Mouse (Mus musculus) embryonic facial prominence, embryonic 15.5 days (tissue): Measurements from ENCODE around the gene Olfr150. TPM values are rescaled to one million over a fixed set of nuclear protein-coding genes. Genes with fewer than 3 reads are reported as not detected.
"Not testable (repeated sequence)": the region's sequence is repeated elsewhere in the genome, so short reads cannot be mapped to it uniquely, and the experiment has no call there.

Experiments used
- ATAC-seq: fragments of 200-750 bp; cut with Nextera tagmentation; 2 replicates; pipeline ENCODE4 v1.8.0; 2017; ENCODE audit warnings: low read depth, moderate TSS enrichment; ENCODE audit not compliant: insufficient number of reproducible peaks, low FRiP score, low TSS enrichment
- H3K27ac ChIP-seq: fragments of 300-500 bp; sonication (generic); replicated peaks from 2 replicates; pipeline ENCODE4 v1.5.1; 2015; ENCODE audit warnings: mild to moderate bottlenecking, inconsistent platforms
- H3K27me3 ChIP-seq: fragments of 300-500 bp; sonication (generic); 2 replicates; pipeline ENCODE4 v1.6.1; 2015; ENCODE audit warnings: inconsistent platforms
- H3K36me3 ChIP-seq: fragments of 300-500 bp; sonication (generic); 2 replicates; pipeline ENCODE4 v1.6.1; 2015; ENCODE audit warnings: mild to moderate bottlenecking, inconsistent platforms
- H3K4me1 ChIP-seq: fragments of 300-500 bp; sonication (generic); 2 replicates; pipeline ENCODE4 v1.6.1; 2015; ENCODE audit warnings: inconsistent platforms
- H3K4me2 ChIP-seq: fragments of 300-500 bp; sonication (generic); replicated peaks from 2 replicates; pipeline ENCODE4 v1.6.1; 2015; ENCODE audit warnings: mild to moderate bottlenecking, inconsistent platforms
- H3K4me3 ChIP-seq: fragments of 300-500 bp; sonication (generic); replicated peaks from 2 replicates; pipeline ENCODE4 v1.5.1; 2015; ENCODE audit warnings: mild to moderate bottlenecking, inconsistent platforms
- H3K9ac ChIP-seq: fragments of 300-500 bp; sonication (generic); 2 replicates; pipeline ENCODE4 v1.6.1; 2015; ENCODE audit warnings: inconsistent platforms
- H3K9me3 ChIP-seq: fragments of 300-500 bp; sonication (generic); replicated peaks from 2 replicates; pipeline ENCODE4 v1.6.1; 2016; ENCODE audit warnings: inconsistent platforms
- WGBS: fragments of 180-500 bp; shearing (Covaris S2); methylation state at CpG from one replicate; pipeline ENCODE4 v1.1.7; 2015; 5-methylcytosine and 5-hydroxymethylcytosine counted together
- polyA plus RNA-seq: library from polyadenylated mRNA; unstranded; fragments of >200 nt; fragmentation: Nextera tagmentation; extraction: Ambion mirVana; gene quantifications from 2 replicates; pipeline ENCODE4 v1.2.1, GENCODE M21; 2015

The Olfr150 gene
- not detected in 2 replicates for polyA plus RNA-seq

GRCm38 (mm10) chr9:39730678-39731077 is at the start of gene Olfr150:
Olfr150 (plus strand) TSS chr9:39730978.
- H3K4me3 ChIP-seq, result no peak within 1 kb of the TSS
- H3K27ac ChIP-seq, result no peak within 1 kb of the TSS
- H3K36me3 ChIP-seq, result no peaks in the 10 kb centered on the region
- no peaks in the 10 kb centered on the region for H3K4me1 ChIP-seq
- no peak within 1 kb of the TSS for H3K9ac ChIP-seq
- no peaks in the 10 kb centered on the region for H3K27me3 ChIP-seq
- H3K9me3 ChIP-seq, result no peaks in the 10 kb centered on the region
- no peak within 1 kb of the TSS for H3K4me2 ChIP-seq
- ATAC-seq, result no peak

- not testable (repeated sequence) for H3K9ac ChIP-seq, H3K36me3 ChIP-seq, H3K27me3 ChIP-seq, H3K4me3 ChIP-seq, ATAC-seq, H3K27ac ChIP-seq, H3K9me3 ChIP-seq, H3K4me2 ChIP-seq, H3K4me1 ChIP-seq
- 83% methylated on average over 8 of the region's 8 CpGs for WGBS
Measured at GRCm38 (mm10) chr9:39701123-39701522, 29.7 kb upstream of the Olfr150 start.

- Histone ChIP-seq H3K9ac (no peak within 1 kb of the TSS), H3K4me2 (no peak within 1 kb of the TSS), H3K4me3 (no peak within 1 kb of the TSS), H3K4me1 (no peaks in the 10 kb centered on the region), H3K27ac (no peak within 1 kb of the TSS), H3K36me3 (no peaks in the 10 kb centered on the region), H3K27me3 (no peaks in the 10 kb centered on the region), H3K9me3 (no peaks in the 10 kb centered on the region)
- ATAC-seq, result no peak
Measured at GRCm38 (mm10) chr9:39707017-39707416, 23.8 kb upstream of the Olfr150 start, which contains the start of gene Olfr149. Olfr149 (minus strand) TSS chr9:39707117.

GRCm38 (mm10) chr9:39708958-39709357 is 21.8 kb upstream of the Olfr150 start:
- no peaks in the 10 kb centered on the region for H3K9me3 ChIP-seq
- H3K36me3 ChIP-seq, result no peaks in the 10 kb centered on the region
- H3K4me3 ChIP-seq, result no peak overlapping the region
- H3K27ac ChIP-seq, result no peak overlapping the region
- 56% methylated on average over 3 of the region's 3 CpGs for WGBS
- H3K4me2 ChIP-seq, result no peak overlapping the region
- no peak overlapping the region for H3K9ac ChIP-seq
- no peak for ATAC-seq
- H3K4me1 ChIP-seq, result no peaks in the 10 kb centered on the region
- no peaks in the 10 kb centered on the region for H3K27me3 ChIP-seq

- Histone ChIP-seq H3K27me3 (no peaks in the 10 kb centered on the region), H3K4me2 (no peak within 1 kb of the TSS), H3K9ac (no peak within 1 kb of the TSS), H3K4me1 (no peaks in the 10 kb centered on the region), H3K36me3 (no peaks in the 10 kb centered on the region), H3K27ac (no peak within 1 kb of the TSS), H3K4me3 (no peak within 1 kb of the TSS), H3K9me3 (no peaks in the 10 kb centered on the region)
- ATAC-seq, result no peak
Measured at GRCm38 (mm10) chr9:39711053-39711452, 19.7 kb upstream of the Olfr150 start, which contains the start of gene Olfr965. Olfr965 (plus strand) TSS chr9:39711353.

GRCm38 (mm10) chr9:39740741-39741140 is 10.0 kb downstream of the Olfr150 start:
- Histone ChIP-seq H3K9ac (no peak overlapping the region), H3K4me3 (no peak overlapping the region), H3K27ac (no peak overlapping the region), H3K4me2 (no peak overlapping the region), H3K36me3 (no peaks in the 10 kb centered on the region), H3K4me1 (no peaks in the 10 kb centered on the region), H3K9me3 (no peaks in the 10 kb centered on the region), H3K27me3 (no peaks in the 10 kb centered on the region)
- 85% methylated on average over 1 of the region's 1 CpGs for WGBS
- ATAC-seq, result no peak

GRCm38 (mm10) chr9:39745949-39746348 is 15.2 kb downstream of the Olfr150 start, which contains the start of gene Olfr967:
Olfr967 (plus strand) TSS chr9:39746249.
- Histone ChIP-seq H3K9ac (no peak within 1 kb of the TSS), H3K36me3 (no peaks in the 10 kb centered on the region), H3K27ac (no peak within 1 kb of the TSS), H3K9me3 (no peaks in the 10 kb centered on the region), H3K4me1 (no peaks in the 10 kb centered on the region), H3K27me3 (no peaks in the 10 kb centered on the region), H3K4me2 (no peak within 1 kb of the TSS), H3K4me3 (no peak within 1 kb of the TSS)
- no peak for ATAC-seq

- H3K9ac ChIP-seq, result no peak overlapping the region
- no peak overlapping the region for H3K27ac ChIP-seq
- no peaks in the 10 kb centered on the region for H3K4me1 ChIP-seq
- H3K27me3 ChIP-seq, result no peaks in the 10 kb centered on the region
- no peak overlapping the region for H3K4me2 ChIP-seq
- H3K4me3 ChIP-seq, result no peak overlapping the region
- WGBS, result 80% methylated on average over 1 of the region's 1 CpGs
- no peaks in the 10 kb centered on the region for H3K36me3 ChIP-seq
- no peaks in the 10 kb centered on the region for H3K9me3 ChIP-seq
- no peak for ATAC-seq
Measured at GRCm38 (mm10) chr9:39746428-39746827, 15.7 kb downstream of the Olfr150 start.

- no peaks in the 10 kb centered on the region for H3K36me3 ChIP-seq
- 73% methylated on average over 1 of the region's 1 CpGs for WGBS
- H3K27ac ChIP-seq, result no peak within 1 kb of the TSS
- no peak within 1 kb of the TSS for H3K9ac ChIP-seq
- no peaks in the 10 kb centered on the region for H3K4me1 ChIP-seq
- ATAC-seq, result no peak
- H3K27me3 ChIP-seq, result no peaks in the 10 kb centered on the region
- H3K4me2 ChIP-seq, result no peak within 1 kb of the TSS
- no peaks in the 10 kb centered on the region for H3K9me3 ChIP-seq
- no peak within 1 kb of the TSS for H3K4me3 ChIP-seq
Measured at GRCm38 (mm10) chr9:39783153-39783552, 52.4 kb downstream of the Olfr150 start, which contains the start of gene Olfr968. Olfr968 (minus strand) TSS chr9:39783253.

Other genes starting within 250 kb of the Olfr150 start
- gene Olfr44, start 237.0 kb upstream of the Olfr150 start, polyA plus RNA-seq, result not detected in 2 replicates
- 0.40 and 0.59 TPM in 2 replicates for gene Olfr957, start 215.2 kb upstream of the Olfr150 start, polyA plus RNA-seq
- 0.04 TPM in 1 of 2 replicates, not detected in the other for gene Olfr958, start 176.9 kb upstream of the Olfr150 start, polyA plus RNA-seq
- 0.14 and 0.19 TPM in 2 replicates for gene Olfr959, start 155.4 kb upstream of the Olfr150 start, polyA plus RNA-seq
- gene AW551984, start 126.6 kb upstream of the Olfr150 start, polyA plus RNA-seq, result 87.5 and 106 TPM in 2 replicates
- gene Olfr148, start 120.3 kb upstream of the Olfr150 start, polyA plus RNA-seq, result not detected in 2 replicates
- not detected in 2 replicates for gene Olfr960, start 109.6 kb upstream of the Olfr150 start, polyA plus RNA-seq
- 0.09 and 0.32 TPM in 2 replicates for gene Olfr961, start 85.9 kb upstream of the Olfr150 start, polyA plus RNA-seq
- gene Olfr963, start 63.8 kb upstream of the Olfr150 start, polyA plus RNA-seq, result 0.09 TPM in 1 of 2 replicates, not detected in the other
- gene Olfr149, start 23.9 kb upstream of the Olfr150 start, polyA plus RNA-seq, result 0.05 TPM in 1 of 2 replicates, not detected in the other
- not detected in 2 replicates for gene Olfr965, start 19.6 kb upstream of the Olfr150 start, polyA plus RNA-seq
- not detected in 2 replicates for gene Olfr967, start 15.3 kb downstream of the Olfr150 start, polyA plus RNA-seq
- not detected in 2 replicates for gene Olfr968, start 52.3 kb downstream of the Olfr150 start, polyA plus RNA-seq
- 0.23 and 0.24 TPM in 2 replicates for gene Olfr969, start 60.0 kb downstream of the Olfr150 start, polyA plus RNA-seq
- gene Olfr970, start 77.9 kb downstream of the Olfr150 start, polyA plus RNA-seq, result 0.12 TPM in 1 of 2 replicates, not detected in the other
- not detected in 2 replicates for gene Olfr971, start 105.9 kb downstream of the Olfr150 start, polyA plus RNA-seq
- gene Olfr972, start 135.4 kb downstream of the Olfr150 start, polyA plus RNA-seq, result 0.12 and 0.19 TPM in 2 replicates
- not detected in 2 replicates for gene Olfr229, start 176.4 kb downstream of the Olfr150 start, polyA plus RNA-seq
- gene Olfr974, start 206.5 kb downstream of the Olfr150 start, polyA plus RNA-seq, result 0.20 TPM in 1 of 2 replicates, not detected in the other
- gene Olfr975, start 221.1 kb downstream of the Olfr150 start, polyA plus RNA-seq, result 0.05 TPM in 1 of 2 replicates, not detected in the other
- gene Olfr976, start 230.2 kb downstream of the Olfr150 start, polyA plus RNA-seq, result 0.09 TPM in 1 of 2 replicates, not detected in the other